Mouse (Mus musculus) lung, adult 2 months (tissue): Measurements from ENCODE around the gene Ctcfl. TPM values are rescaled to one million over a fixed set of nuclear protein-coding genes. Genes with fewer than 3 reads are reported as not detected.

ENCODE experiments used
- DNase-seq: peaks from one replicate; pipeline ENCODE4 v3.0.0; 2022
- H3K4me1 ChIP-seq: fragments of 200-500 bp; 2 replicates; pipeline ENCODE4 v1.6.1; 2011; ENCODE audit warnings: low read length; ENCODE audit not compliant: control insufficient read depth, insufficient read depth
- H3K4me3 ChIP-seq: fragments of 200-500 bp; replicated peaks from 2 replicates; pipeline ENCODE3; 2011; ENCODE audit warnings: low read depth, mild to moderate bottlenecking, control low read depth, low read length; ENCODE audit errors: extremely low read depth
- CTCF ChIP-seq: fragments of 200-500 bp; IDR thresholded peaks from 2 replicates; pipeline ENCODE4 v1.5.1; 2011; ENCODE audit warnings: mild to moderate bottlenecking, low read length, control low read depth; ENCODE audit not compliant: insufficient read depth
- POLR2A ChIP-seq: fragments of 200-500 bp; IDR thresholded peaks from 2 replicates; pipeline ENCODE4 v1.6.1; 2011; ENCODE audit warnings: low read depth, mild to moderate bottlenecking, control low read depth, low read length, borderline replicate concordance; ENCODE audit errors: extremely low read depth
- WGBS: fragments of 180-500 bp; shearing (Covaris S2); methylation state at CpG from one replicate; pipeline ENCODE4 v1.1.7; 2018; 5-methylcytosine and 5-hydroxymethylcytosine counted together
- polyA plus RNA-seq: library from polyadenylated mRNA; depleted of rRNA; stranded (reverse); fragments of >200 nt; gene quantifications from 2 replicates; pipeline ENCODE4 v1.2.3, GENCODE M21; 2012

The Ctcfl gene
- polyA plus RNA-seq, 1 experiment = not detected

DNA sequence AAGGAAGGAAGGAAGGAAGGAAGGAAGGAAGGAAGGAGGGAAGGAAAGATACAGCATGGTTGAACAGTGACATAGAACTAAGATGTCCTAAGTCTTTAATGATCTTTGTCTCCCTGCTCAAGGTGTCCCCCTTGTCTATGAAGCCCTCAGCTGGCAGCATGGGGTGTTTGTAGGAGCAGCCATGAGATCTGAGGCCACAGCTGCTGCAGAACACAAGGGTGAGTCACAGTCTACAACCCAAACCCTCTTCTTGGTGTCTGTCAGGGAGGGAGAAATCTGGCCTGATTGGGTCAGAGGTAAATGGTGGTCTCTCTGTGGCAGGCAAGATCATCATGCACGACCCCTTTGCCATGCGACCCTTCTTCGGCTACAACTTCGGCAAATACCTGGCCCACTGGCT is 38.5 kb upstream of the Ctcfl start:
- 91% methylated on average over 4 of the region's 4 CpGs for WGBS
- H3K4me1 ChIP-seq = no peaks in the 10 kb centered on the region
- no peak for DNase-seq
- H3K4me3 ChIP-seq = no peak overlapping the region
- TF ChIP-seq POLR2A (no peak), CTCF (no peak)

DNA sequence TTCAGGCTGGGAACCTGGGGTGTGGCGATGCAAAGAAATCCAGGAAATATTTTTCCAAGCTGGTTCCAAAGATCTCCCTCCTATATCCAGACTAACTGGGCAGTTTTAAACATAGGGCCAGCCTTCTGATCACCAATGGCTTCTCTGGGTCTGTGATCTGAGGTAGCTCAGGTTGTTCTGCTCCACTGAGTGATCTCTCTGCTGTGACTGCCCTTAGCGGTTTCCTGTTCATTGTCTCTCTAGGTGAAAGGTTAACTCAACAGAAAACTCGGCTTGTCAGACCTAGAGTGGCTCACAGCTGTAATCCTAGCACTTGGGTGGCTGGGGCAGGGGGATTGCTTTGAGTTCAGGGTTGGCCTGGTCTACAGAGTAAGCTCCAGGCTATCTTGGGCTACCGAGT is 38.1 kb upstream of the Ctcfl start:
- Histone ChIP-seq H3K4me3 (no peak overlapping the region), H3K4me1 (no peaks in the 10 kb centered on the region)
- no peak for DNase-seq
- TF ChIP-seq POLR2A (no peak), CTCF (no peak)
- 47% methylated on average over 4 of the region's 4 CpGs for WGBS

DNA sequence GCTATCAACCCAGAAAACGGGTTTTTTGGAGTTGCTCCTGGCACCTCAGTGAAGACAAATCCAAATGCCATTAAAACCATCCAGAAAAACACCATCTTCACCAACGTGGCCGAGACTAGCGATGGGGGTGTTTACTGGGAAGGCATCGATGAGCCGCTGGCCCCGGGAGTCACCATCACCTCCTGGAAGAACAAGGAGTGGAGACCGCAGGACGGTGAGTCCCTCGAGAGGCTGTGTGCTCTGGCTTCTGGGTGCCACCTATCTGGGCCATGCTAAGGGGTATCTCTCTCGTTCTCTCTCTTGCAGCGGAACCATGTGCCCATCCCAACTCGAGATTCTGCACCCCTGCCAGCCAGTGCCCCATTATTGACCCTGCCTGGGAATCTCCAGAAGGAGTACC is 37.6 kb upstream of the Ctcfl start:
- no peak for TF ChIP-seq POLR2A
- DNase-seq = no peak
- H3K4me1 ChIP-seq = no peaks in the 10 kb centered on the region
- WGBS = 84% methylated on average over 13 of the region's 13 CpGs
- no peak overlapping the region for H3K4me3 ChIP-seq

DNA sequence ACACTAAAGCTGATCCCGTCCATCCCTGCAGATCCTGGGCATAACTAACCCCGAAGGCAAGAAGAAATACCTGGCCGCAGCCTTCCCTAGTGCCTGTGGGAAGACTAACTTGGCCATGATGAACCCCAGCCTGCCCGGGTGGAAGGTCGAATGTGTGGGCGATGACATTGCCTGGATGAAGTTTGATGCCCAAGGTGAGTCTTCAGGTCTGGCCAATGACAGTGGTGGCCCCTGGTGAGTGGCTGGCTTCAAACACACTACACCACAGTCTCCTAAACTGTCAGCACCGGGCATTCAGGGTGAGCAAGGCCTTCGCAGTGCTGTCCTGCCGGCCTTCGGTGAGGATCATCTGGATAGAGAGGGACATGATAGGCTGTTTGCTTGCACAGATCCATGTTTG is 36.6 kb upstream of the Ctcfl start:
- Histone ChIP-seq H3K4me1 (no peaks in the 10 kb centered on the region), H3K4me3 (no peak overlapping the region)
- no peak for TF ChIP-seq POLR2A
- no peak for DNase-seq
- WGBS = 90% methylated on average over 10 of the region's 10 CpGs

DNA sequence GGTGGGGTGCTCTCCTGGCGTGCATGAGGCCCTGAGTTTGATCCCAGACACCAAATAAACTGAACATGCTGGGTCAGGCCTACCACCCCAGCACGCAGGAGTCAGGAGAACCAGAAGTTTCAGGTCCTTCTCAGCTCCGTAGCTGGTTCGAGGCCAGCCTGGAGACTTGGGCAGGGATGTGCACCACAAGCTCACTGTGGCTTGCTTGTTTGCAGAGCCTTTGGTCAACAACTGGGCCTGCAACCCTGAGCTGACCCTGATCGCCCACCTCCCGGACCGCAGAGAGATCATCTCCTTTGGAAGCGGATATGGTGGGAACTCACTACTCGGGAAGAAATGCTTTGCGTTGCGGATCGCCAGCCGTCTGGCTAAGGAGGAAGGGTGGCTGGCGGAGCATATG is 35.6 kb upstream of the Ctcfl start:
- no peak for DNase-seq
- TF ChIP-seq CTCF (no peak), POLR2A (no peak)
- Histone ChIP-seq H3K4me3 (no peak overlapping the region), H3K4me1 (no peaks in the 10 kb centered on the region)
- WGBS = 88% methylated on average over 14 of the region's 14 CpGs

DNA sequence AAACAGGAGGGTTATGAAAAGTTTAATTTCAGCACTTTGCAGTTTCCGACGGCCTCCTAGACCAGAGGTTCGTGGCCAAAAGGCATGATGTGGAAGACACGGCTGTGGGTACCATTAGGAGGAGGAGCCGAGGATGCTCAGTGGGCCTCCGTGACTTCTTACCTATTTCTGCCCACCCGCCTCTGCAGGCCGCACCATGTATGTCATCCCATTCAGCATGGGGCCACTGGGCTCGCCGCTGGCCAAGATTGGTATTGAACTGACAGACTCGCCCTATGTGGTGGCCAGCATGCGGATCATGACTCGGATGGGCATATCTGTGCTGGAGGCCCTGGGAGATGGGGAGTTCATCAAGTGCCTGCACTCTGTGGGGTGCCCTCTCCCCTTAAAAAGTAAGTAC is 35.2 kb upstream of the Ctcfl start:
- TF ChIP-seq POLR2A (no peak), CTCF (no peak)
- DNase-seq = no peak
- H3K4me3 ChIP-seq = no peak overlapping the region
- 91% methylated on average over 13 of the region's 13 CpGs for WGBS
- no peaks in the 10 kb centered on the region for H3K4me1 ChIP-seq

DNA sequence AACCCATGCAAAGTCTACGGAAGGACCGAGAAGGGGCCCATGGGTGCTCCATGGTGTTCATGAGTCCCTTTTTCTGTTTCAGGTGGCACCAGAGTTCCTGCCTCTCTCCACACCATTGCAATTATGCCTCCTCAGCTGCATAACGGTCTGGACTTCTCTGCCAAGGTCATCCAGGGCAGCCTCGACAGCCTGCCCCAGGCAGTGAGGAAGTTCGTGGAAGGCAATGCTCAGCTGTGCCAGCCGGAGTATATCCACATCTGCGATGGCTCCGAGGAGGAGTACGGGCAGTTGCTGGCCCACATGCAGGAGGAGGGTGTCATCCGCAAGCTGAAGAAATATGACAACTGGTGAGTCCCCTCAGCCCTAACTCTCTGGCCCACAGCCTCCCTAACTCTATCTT is 33.9 kb upstream of the Ctcfl start:
- WGBS = 80% methylated on average over 10 of the region's 10 CpGs
- DNase-seq = no peak
- TF ChIP-seq CTCF (no peak), POLR2A (no peak)
- Histone ChIP-seq H3K4me3 (no peak overlapping the region), H3K4me1 (no peaks in the 10 kb centered on the region)

DNA sequence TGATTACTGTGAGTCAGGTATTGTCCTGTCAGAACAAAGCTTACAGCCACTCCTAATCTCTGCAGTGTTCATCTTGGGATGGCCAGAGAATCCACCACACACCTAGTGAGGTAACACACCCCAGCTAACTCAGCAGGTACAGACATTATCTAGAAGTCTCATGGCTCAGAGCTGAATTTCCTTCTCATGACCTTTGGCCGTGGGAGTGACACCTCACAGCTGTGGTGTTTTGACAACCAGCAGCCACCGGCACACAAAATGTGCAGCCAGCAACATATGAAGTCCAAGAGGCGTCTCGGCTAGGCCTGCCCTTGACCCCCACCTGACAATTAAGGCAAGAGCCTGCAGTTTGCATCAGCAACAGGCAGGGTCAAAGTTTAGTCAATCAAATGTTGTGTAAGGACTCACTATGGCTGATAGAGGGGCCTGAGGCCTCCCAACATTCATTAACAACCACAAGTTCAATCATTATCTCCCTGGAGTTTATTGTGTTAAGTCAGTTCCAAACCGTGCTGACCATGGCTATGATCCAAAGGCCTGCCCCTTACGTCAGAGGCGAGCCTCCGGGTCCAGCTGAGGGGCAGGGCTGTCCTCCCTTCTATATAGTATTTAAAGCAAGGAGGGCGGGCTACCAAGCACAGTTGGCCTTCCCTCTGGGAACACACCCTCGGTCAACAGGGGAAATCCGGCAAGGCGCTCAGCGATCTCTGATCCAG is 33.3 kb upstream of the Ctcfl start, which contains the start of gene Pck1:
Pck1 (plus strand) TSS at position 613 of the 716 bp plus-strand sequence.
- H3K4me1 ChIP-seq = no peaks in the 10 kb centered on the region
- 59% methylated on average over 13 of the region's 13 CpGs for WGBS
- no peak within 1 kb of the TSS for H3K4me3 ChIP-seq
- DNase-seq = no peak
- TF ChIP-seq CTCF (no peak), POLR2A (no peak)

DNA sequence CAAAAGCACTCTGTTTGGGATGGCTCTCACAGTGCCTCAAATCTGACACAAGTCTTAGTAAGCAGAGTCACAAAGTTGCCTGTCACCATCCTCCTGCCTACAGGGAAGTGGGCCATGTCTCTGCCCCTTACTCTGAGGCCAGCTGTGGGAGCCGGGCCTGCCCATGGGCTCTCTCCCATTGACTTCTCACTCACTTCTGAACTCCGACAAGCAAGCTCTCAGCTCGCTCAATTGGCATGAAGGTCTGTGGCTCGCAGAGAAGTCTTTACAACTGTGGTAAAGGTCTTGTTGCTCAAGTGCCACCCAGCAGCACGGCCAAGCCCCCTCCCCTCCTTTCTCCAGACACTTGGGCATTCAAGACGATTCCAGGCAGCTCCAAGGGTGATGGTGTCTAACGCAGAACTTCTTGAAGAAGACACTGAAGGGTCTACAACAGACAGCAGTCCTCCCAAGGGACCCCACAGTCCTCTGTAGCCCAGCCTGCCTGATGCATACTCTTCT is 32.5 kb upstream of the Ctcfl start:
- Histone ChIP-seq H3K4me1 (no peaks in the 10 kb centered on the region), H3K4me3 (no peak overlapping the region)
- TF ChIP-seq CTCF (no peak), POLR2A (no peak)
- DNase-seq = no peak
- 84% methylated on average over 7 of the region's 7 CpGs for WGBS

DNA sequence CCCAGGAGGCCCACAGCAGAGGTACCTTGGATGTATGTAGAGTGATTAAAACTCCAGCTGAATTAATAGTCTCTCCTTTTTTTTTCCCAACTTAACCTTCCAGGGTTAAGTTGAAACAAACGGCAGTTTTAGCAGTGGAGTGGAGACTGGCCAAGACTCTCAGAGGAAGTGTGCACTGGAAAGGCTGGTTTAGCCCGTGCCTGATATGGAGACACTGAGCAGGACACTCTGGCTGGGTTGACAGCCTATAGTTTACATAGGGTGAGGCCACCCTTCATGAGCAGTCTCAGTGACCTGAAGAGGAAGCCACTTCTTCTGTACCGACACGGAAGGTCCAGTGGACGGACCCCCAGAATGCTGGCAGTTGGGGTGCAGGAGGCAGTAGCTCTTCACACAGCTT is 32.0 kb upstream of the Ctcfl start:
- no peak for DNase-seq
- TF ChIP-seq POLR2A = no peak
- WGBS = 56% methylated on average over 5 of the region's 5 CpGs
- Histone ChIP-seq H3K4me1 (no peaks in the 10 kb centered on the region), H3K4me3 (no peak overlapping the region)

DNA sequence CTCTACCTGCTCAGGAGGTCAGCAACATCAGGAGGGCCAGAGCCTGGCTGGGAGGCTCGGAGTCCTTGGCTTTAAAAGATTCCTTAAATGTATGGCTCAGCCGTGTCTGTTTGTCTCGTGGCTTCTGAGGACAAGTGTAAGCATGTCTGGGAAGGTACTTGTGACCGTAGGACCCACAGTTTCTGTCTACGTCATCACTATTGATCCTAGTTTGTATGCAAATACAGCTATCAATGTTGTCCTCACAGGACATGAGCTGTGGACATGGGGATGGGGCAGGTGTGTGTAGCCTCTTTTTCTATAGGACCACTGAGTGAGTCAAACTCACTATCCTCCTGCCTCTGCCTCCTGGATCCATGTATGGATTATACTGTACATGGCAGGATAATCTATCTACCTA is 28.7 kb upstream of the Ctcfl start:
- H3K4me3 ChIP-seq = no peak overlapping the region
- 82% methylated on average over 5 of the region's 5 CpGs for WGBS
- DNase-seq = no peak
- H3K4me1 ChIP-seq = no peaks in the 10 kb centered on the region
- TF ChIP-seq CTCF (no peak), POLR2A (no peak)
